Mouse (Mus musculus): ENCODE data around the gene Lgi4.

Lgi4 gene

GRCm38 (mm10) chr7:31076492-31076891 is 17.4 kb downstream of the Lgi4 start, which contains the start of gene Fxyd3:
Gene Fxyd3 (minus strand): TSS chr7:31076704.
- DNase-seq (ENCODE audit: low read depth, low spot score), result no peak

GRCm38 (mm10) chr7:31077470-31077869 is 18.3 kb downstream of the Lgi4 start:
- DNase-seq (ENCODE audit: low read depth, low spot score), result no peak

GRCm38 (mm10) chr7:31077885-31078445 is 18.8 kb downstream of the Lgi4 start:
- DNase-seq (ENCODE audit: low read depth, low spot score), result peak; percentile 80

GRCm38 (mm10) chr7:31079670-31080069 is 20.5 kb downstream of the Lgi4 start:
- no peak for DNase-seq (ENCODE audit: low read depth, low spot score)

GRCm38 (mm10) chr7:31080611-31081010 is 21.5 kb downstream of the Lgi4 start:
- DNase-seq (ENCODE audit: low read depth, low spot score), result no peak

DNA sequence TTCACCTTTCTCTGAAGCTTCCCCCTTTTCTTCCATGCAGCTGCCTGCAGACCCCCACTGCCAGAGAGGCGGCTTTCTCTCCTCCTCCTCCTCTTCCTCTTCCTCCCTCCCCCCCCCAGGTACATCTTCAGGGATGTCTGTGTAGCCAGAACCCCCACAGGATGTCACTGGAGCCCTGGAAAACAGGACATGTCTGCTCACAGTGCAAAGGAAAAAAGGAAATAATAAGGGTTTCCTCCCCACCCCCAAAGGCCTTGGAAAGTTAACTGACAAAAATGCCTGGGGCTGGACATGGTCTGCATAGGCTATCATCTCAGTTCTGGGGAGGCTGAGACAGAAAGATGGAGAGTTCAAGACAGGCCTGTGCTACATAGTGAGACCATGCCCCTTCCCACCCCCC is 22.0 kb downstream of the Lgi4 start:
- no peak for DNase-seq (ENCODE audit: low read depth, low spot score)

- DNase-seq (ENCODE audit: low read depth, low spot score), result no peak
Observed at GRCm38 (mm10) chr7:31082106-31082505, 23.0 kb downstream of the Lgi4 start.

DNA sequence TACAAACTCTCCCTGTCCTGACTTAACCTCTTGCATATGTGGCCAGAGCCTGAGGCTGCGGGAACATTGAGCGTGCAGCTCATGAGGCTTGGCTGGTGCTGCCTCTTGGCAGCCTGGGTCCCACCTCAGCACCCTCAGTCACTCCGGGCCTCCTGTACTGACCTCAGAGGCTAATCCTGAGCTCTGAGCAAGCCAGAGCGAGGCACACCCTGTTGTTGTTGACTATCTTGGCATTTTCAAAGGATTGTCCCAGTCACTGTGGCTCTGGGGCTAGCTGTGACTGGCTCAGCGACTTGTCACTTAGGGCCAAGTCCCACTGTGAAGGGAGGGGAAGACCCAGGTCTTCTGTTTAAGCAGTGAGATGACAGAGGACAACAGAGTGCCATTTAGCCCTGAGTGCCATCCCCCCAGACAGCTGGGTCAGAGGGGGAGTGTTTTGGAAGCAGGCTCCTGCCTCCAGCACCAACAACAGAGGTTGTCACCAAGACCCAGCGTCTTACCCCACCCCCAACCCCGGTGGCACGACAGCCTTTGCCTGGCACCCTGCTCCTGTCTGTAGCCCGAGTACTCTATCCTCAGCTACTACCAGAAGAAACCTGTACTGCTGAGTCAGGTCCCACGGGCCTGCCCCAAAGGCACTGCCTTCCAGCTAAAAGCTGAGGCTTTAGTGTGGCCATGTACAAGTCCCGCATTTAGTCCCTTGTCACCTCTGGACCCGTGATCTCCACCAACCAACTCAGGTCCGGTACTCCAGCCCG is 23.9 kb downstream of the Lgi4 start:
- DNase-seq (ENCODE audit: low read depth, low spot score), result no peak

DNA sequence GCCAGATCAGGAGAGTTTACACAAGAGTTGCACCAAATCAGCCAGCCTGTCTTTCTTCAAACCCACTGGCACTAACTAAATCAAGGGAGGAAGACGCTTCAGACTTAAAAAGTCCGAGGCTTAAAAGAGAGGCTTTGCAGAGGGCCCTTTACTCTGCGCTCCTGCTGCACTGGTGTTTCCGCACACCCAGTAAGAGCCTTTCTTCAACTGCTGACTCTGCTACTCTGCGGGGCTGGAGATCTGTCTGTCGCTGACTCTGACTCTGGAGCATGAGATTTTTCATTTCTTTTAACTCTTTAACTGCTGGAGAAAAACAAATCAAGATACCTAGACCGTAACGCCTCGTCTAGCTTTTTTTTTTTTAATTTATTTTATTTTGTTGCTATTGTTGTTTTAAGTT is 25.0 kb downstream of the Lgi4 start:
- no peak for DNase-seq (ENCODE audit: low read depth, low spot score)

DNA sequence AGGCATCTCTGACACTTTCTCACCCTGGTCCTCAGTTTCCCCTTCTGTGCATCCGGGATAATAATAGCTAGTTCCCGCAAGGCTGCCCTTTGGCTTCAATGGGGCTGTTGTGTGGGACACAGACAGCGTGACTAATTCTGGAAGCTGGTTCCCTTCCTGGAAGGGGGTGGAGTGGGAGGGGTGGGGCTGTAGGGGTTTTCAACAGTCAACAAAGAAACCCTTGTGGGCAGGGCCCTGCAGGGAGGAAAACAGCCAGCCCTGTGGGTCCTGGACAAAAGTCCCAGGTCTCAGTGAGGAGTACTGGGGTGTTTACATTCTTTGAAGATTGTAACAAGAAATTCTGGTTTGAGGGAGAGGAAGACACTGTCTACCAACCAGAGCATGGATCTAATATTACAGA is 26.0 kb downstream of the Lgi4 start:
- DNase-seq (ENCODE audit: low read depth, low spot score), result no peak

DNA sequence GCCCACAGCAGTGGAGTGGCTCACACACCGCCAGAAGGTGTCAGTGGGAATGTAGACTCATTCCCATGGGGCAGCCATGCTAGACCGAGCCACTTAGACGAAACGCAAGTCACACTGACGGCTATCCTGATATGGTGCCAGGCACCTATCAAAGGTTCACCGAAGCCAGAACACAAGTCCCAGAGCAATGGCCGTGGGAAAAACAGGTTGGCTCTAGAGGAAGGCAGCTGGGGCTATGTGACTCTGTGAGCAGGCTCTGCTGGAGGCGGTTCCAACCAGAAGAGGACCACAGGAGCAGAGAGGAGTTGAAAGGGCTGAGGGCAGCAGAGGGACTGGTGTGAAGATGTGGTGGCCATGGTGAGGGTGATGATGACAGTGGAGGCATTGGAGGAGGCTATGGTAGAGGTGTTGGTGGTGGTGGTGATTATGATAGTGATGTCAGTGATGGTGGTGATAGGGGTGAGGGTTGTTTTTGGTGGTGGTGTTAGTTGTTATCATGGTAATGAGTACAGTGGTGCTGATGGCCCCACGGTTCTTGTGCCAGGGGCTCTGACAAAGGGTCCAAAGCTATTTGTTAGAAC is 27.1 kb downstream of the Lgi4 start:
- DNase-seq (ENCODE audit: low read depth, low spot score), result no peak

GRCm38 (mm10) chr7:31087262-31087661 is 28.1 kb downstream of the Lgi4 start:
- no peak for DNase-seq (ENCODE audit: low read depth, low spot score)

- DNase-seq (ENCODE audit: low read depth, low spot score), result no peak
Observed at GRCm38 (mm10) chr7:31088206-31088605, 29.1 kb downstream of the Lgi4 start.

GRCm38 (mm10) chr7:31089721-31090120 is 30.6 kb downstream of the Lgi4 start:
- no peak for DNase-seq (ENCODE audit: low read depth, low spot score)

GRCm38 (mm10) chr7:31094774-31095501 is 35.8 kb downstream of the Lgi4 start:
- DNase-seq (ENCODE audit: low read depth, low spot score), result peak; percentile 44

- no peak for DNase-seq (ENCODE audit: low read depth, low spot score)
Observed at GRCm38 (mm10) chr7:31096892-31097564, 37.9 kb downstream of the Lgi4 start.

GRCm38 (mm10) chr7:31097583-31098248 is 38.6 kb downstream of the Lgi4 start:
- DNase-seq (ENCODE audit: low read depth, low spot score), result peak; percentile 92

DNA sequence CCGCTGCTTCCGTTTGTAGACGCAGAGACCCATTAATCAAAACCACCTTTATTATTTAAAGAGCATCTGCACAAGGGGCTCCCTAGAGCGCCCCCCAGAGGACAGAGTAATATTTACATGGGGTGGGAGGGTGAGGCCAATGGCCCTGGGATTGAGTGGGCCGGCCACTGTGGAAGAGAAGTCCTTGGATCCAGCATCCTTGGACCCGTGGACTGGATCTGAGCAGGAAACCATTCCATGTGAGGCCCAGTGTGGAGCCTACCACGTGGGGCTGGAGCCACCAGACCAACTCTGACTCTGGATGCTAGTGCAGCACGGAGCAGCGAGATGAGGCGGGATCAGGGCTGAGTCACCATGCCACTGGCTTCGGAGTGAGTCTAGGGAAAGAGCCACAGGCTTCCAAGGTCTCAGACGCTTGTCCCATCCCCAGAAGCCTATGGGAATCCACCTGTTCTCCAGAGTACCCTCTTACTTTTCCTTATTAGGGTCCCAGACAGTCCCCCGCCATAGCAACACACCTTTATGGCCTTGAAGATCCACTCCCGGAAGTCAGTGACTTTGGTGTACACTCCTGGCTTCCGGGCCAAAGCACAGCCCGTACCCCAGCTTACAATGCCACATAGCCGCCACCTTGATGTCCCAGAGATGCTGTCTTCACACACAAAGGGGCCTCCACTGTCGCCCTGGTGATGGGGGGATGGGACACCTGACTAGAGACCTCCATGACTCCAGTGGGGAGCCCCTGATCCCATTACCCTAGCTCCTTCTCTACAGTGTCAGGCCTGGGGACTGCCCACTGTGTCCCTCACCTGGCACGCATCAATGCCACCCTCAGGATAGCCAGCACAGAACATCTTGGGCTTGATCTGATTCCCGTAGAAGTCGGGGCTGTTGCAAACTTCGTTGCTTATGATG is 39.8 kb downstream of the Lgi4 start:
- peak; percentile 46 for DNase-seq (ENCODE audit: low read depth, low spot score)

DNA sequence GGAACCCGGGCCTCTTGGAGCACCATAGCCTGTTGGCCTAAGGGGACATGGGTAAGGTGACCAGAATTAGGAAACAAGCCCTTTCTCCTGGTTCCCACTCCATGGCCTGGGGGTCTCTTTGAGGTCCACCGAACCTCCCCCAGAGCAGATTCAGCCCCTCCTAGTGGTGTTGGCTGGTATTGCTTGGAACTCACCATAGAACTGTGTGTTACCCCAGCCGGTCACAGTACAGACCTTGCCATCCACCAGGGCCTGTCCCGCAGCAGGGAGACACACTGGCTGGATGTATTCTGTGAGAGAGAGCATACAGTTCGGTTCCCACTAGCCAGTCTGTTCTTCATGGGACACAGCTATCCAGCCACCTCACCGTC is 40.5 kb downstream of the Lgi4 start:
- no peak for DNase-seq (ENCODE audit: low read depth, low spot score)

- no peak for DNase-seq (ENCODE audit: low read depth, low spot score)
Observed at GRCm38 (mm10) chr7:31100786-31101185, 41.6 kb downstream of the Lgi4 start.
